Comparison of ENCODE assay signal across 1 mouse cellular context in the genomic region with DNA sequence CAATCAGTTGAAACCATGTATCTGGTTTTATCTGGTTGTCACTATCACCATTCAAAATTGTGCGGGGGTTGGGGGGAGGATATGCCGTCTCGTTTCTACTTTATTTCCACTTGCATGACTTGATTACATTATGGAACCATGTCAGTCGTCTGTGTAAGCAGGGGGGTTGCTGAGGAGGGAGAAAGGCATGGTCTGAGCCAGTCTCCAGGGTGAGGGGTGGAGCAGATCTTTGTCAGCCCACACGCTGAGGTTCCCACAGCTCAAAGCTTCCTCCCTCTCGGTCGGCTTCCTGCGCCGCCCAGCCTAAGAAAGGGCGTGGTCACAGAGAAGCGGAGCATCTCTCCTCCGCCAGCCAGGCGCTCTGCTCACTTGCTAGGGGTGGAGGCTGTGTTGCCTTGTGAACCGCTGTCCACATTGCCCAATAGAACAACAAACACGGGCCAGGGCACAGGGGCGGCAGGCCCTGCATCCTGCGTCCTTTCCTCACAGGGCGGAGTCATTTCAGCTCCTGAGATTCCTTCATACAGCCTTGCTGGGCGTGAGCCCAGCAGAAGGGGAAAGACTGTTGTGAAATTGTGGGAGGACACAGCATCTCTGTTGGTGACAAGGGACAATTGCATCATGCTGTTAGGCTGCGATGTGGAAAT.
TF ChIP-seq lines count a peak whose summit lies in the region.

No protein-coding gene starts in this region.

TF ChIP-seq in CH12.LX, 34 proteins besides CTCF, POLR2A, EP300 and RAD21 (continued from another document):
- TF ChIP-seq MYC (IDR thresholded peaks at IDR 0.05; ENCODE audit: low read depth, low read length) = 0 out of 2 replicates have a peak, but pooled peaks have one; percentile 25
- peak; percentile 60; the same call in 1 of the 2 replicates for TF ChIP-seq NRF1 (IDR thresholded peaks at IDR 0.05; ENCODE audit: low read depth, low read length)
- TF ChIP-seq USF1 (IDR thresholded peaks at IDR 0.05; ENCODE audit: low read depth, low read length) = no peak
- TF ChIP-seq TBP (conservative IDR thresholded peaks at IDR 0.05; ENCODE audit: low read depth, low read length) = 0 out of 2 replicates have a peak, but pooled peaks have one; percentile 45
- TF ChIP-seq TCF12 (IDR thresholded peaks at IDR 0.05; ENCODE audit: low read depth, low read length) = peak; percentile 51
- peak; percentile 61; the same call in 1 of the 2 replicates for TF ChIP-seq IRF4 (IDR thresholded peaks at IDR 0.05; ENCODE audit: low read depth, low read length)
- no peak for TF ChIP-seq BHLHE40 (IDR thresholded peaks at IDR 0.05; ENCODE audit: low read depth, low read length)
- no peak for TF ChIP-seq CHD1 (IDR thresholded peaks at IDR 0.05; ENCODE audit: low read depth, low read length)
